Mouse (Mus musculus): ENCODE measurements around the gene Kat6b.

Kat6b gene

DNA sequence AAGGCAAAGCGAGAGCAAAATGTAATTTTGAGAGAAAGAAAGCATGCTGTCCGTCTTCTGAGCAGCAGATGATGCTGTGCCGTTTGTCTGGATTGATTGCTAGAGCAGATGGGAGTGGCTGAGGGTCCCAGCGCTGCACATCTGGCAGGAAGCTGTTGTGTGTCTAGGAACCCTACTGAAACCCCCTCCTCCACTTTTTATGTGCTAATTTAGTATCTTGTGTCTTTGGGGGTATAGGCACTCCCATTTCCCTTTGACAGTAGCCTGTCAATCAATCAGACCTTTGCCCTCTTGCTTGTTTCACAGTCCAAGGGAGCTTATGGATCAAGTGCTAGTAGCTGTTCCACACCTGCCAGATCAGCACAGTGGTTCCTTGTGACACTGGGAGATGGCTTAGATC lies 191.9 kb downstream of the Kat6b start:
- DNase-seq = no peak

DNA sequence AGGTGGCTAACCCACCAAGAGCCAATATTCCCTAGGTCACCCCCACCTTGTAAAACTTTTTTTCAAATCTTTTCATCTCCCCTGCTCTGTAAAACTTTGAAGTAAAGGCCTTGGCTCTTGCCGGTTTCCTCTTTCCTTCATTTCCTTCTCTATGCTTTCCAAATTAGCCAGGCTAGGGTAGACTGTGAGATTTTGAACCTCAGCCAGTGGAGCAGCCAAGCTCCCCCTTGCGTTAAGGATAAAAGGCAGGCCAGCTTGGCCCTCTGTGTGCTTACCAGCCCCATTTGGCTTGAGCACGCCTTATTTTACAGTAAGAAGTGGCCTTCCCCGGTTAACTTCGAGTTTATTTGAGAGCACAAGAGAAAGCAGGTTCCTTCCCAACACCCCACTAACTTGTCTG lies 193.2 kb downstream of the Kat6b start:
- no peak for DNase-seq

DNA sequence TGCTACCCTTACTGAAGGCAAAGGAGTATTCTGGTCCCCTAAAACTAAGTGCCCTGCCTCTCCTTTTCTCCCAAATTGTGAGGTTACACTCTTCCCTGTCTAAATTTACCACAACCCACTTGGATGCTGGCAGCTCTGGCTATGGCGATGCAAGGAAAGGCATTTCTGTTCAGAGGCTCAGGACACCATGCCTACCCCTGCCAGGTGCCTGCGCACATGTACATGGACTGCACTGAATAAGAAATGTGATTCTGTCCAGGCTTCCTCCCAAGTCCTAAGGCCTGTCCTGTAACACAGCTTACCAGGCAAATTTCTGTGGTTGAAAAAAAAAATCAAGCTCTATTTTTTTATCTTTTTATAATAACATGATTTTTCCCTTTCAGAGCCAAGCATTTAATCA lies 195.0 kb downstream of the Kat6b start:
- DNase-seq = no peak

DNA sequence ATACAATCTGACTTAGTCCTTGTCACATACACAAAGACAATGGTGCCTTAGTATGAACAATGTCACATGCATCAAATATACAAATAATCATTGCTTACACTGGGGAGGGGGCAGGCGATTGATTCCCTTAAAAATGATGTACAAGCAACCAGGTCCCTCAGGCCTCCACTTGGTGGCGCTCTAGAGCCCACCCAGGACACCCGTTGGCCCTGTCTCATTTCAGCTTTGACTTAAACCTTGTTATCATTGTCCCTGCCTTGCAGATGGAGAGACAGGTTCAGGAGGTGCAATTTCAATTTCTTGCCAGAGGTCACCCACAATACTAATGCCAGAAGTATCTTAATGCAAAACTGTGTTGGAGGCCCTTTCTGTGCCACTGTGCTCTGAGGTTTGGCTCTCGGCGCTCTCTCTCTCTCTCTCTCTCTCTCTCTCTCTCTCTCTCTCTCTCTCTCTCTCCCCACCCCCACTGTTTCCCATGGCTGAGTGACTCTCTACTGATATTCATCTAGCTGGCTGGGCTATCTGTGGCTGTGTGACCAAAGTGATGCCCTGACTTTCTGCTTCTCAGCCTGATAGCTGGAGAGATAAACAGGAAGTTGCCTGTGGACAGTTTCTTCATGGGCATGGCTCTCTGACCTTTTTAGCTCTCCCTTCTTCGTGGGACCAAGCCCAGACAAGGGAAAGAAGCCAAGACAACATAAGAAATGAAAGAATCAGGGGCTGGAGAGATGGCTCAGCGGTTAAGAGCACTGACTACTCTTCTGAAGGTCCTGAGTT lies 197.5 kb downstream of the Kat6b start:
- peak; percentile 71 for DNase-seq

DNA sequence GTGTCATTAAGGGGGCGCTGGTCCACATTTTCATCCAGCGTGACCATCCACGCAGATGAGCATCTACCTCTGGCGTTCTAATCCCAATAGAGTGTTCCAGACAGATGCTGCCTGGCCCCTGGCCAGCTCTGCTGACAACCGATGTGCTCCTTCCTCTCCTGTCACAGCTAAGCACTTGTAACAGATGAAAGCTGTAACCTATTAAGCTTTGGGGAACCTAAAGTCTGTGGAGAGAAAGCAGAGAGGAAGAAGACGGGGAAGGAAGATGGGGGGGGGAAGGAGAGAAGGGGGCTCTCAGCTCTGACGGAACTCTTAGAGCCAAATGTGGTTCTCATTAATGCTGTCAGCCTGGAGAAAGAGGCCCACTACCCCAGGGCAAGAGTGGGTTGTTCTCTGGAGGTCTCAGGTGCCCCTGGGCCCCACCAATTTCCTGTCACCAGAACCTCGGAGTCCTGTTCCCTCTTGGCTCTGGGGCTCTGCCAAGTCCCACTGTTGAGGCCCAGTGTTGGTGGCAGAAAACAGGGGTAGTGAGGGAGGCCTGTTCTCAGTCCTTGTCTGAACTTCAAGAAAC lies 198.5 kb downstream of the Kat6b start:
- DNase-seq = peak; percentile 51

DNA sequence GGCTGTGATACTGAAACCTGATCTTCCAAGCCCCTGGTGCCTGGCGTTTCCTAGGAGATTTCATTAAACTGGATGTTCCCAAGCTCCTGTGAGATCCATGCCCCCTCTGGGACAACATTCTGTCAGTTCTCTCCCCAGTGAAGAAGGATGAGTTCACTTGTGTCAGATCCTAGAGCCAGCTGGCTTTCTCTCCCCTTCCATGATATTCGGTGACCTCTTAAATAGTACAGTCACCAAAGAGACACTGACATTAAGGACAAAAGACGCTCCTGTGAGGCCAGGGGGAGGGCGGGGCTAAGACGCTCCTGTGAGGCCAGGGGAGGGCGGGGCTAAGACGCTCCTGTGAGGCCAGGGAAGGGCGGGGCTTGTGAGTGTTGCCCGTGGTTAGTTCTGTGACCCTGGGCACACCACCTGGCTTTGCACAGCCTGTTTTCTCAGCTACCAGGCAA lies 201.5 kb downstream of the Kat6b start:
- peak; percentile 76 for DNase-seq

DNA sequence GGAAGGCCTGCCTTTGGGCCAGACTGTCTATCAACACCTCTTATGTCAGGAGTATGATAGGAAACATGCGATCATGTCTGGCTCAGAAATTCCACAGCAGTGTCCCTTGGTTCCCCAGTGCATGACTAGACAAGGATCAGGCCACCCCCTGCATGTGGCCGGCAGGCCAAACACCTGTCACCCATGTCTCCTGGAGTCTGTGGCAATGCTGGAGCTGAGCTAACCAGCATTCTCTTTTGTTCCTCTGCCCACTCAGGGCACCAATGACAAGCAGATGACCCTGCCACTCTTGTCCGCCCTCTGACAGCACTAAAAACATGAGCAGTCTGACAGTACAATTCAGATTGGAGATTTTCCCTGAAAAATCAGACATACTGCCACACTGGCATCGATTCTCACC lies 202.6 kb downstream of the Kat6b start:
- no peak for DNase-seq

DNA sequence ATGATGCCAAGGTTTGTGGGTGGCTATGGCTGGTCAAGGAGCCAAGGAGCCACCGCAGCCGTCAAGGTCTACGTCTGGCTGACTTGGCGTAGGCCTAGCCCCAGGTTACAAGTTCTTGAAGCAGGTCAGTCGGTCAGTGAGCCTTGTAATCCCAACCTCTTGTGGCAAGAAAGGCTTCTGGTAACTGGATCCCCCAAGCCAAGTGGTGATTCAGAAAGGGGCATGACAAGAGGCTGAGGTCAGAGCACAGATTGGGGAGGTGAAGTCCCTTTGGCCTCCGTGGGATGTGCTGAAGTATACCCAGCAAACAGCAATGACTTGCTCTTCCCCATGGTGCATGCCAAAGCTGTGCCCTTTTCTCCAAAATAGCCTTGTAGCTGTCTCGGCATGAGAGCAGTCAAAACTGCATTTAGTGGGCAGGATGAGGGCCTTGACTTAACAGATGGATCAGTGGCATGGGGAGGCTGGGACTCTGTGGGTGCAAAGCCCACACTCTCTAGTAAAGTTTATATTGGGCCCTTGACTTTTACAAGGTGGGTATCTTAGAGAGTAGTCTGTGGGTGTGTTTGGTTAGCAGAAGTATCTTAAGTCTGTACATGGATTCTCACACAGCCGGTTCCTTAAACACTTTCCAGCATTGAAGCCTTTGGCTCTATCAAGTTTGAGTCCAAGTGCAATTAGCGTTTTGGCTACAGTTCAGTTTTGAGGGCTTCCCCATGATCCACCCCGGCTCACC lies 204.3 kb downstream of the Kat6b start:
- DNase-seq = no peak

DNA sequence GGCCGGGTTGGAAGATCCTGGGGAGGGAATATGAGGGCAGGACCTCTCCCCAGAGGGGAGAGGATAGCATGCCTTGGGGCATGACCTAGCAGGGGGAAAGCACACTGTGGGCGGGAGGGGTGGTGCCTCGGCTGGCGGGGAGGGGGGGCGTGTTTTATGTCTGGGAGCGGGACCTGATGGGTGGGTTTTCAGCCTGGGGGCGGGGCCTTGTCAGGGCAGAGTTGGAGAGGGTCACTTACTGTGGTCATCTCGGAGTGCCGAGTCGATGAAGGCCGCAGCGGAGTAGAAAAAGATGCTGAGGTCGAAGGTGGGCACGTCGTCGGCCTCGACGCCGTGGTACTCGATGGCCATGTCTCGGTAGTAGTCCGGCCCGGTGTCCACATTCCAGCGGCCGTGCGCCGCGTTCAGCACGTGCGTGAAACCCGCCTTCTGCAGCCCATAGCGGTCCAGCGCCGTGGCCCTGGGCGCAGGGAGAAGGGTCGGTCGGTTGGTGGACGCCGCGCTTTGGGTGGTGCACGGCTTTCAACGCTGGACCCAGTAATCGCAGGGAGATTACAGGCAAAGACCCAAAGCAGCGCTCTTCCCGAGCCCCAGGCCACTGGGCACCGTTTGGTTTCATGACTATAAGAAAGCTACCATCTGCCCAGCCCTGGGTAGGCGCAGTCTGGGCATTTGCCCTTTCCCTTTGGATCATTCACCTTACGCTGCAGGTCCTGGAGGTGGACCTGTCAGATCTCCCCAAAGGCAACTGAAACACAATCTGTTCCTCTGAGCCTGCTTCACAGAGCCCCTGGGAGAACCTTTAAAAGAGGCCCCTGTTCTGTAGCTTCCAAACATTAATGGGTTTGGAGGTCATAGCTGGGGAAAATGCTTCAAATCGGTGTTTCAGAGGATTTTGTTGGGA lies 205.4 kb downstream of the Kat6b start:
- peak; percentile 68 for DNase-seq

DNA sequence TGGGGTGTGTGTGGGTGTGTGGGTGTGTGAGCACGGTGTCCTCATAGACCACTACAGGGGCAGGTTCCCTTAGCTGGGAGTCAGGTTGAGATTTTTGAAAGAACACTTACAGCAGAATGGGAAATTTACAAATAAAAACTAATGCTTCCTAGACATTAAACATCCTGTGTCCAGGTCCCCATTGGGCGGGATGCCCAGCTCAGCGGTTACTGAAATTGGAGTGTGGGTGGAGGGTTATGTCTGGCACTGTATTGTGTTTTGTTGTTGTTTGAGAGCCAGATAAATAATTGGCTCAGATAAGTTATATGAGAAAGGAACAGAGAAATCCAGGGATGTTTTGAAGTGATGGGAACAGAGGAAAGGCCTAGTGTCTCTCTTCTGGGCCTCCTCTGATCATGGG lies 209.8 kb downstream of the Kat6b start:
- no peak for DNase-seq

DNA sequence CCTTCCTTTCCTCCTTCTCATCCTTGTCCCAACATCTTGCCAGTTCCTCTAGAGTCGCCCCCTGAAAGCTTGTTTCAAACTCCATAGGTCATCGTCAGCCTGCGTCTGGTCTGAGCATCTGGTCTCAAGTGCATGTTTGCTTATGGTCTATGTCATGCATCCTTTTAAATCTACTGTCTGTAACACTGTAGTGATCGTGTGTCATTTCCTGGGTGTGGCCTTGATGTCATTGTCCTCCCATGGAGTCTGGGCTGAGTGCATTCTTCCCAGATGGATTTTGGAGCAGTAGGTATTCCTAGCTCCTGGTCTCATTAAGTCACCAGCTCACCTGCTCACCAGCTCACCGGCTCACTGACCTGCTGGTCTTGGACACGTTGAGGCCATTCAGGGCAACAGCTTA lies 213.8 kb downstream of the Kat6b start:
- DNase-seq = no peak

DNA sequence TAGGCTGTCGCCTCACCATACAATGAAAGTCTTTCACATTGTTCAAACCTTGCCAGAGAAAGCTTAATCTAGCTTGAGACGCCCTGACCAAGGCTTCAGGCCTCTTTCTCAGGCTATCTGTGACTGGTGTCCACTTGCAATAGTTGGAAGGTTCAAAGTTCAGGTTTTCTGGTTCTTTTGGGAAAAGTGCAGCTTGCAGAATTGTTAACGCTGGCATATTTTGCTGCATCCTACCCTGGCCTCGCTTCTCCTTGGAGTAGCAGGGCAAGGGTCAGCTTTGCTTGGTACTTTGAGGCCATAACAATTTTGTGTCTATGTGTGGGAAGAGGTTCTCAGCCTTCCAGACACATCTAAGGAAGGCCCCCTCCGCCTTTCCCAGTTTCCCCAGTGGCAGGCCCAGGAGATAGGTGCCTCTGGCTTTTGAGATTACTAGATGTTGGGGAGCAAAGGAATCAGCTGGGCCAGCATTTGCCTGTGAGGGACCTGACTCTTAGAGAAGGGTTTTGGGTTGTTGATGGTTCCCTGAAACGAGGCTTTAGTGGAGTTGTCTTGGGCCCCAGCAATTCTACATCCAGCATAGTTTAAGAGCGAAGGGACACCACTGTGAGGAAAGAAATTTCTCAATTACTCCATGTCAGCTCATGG lies 215.1 kb downstream of the Kat6b start:
- no peak for DNase-seq

DNA sequence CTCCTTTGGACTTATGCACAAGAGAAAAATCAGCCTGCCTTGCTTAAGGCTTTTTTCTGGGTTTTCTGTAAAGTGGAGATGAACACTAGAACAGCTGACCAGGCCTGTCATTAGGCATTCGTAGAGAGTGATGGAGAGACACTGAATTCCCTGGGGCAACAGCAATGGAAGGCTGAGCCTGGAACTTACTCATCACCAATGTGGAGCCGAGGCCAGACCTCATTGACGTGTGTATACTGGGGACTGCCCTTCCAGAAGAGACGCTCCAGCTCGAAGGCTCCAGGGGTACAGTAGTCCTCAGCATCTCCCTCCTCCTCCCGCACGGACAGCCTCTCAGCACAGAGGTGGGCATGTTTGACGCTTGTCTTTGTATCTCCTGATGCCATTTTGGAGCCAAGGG lies 221.5 kb downstream of the Kat6b start:
- DNase-seq = no peak

DNA sequence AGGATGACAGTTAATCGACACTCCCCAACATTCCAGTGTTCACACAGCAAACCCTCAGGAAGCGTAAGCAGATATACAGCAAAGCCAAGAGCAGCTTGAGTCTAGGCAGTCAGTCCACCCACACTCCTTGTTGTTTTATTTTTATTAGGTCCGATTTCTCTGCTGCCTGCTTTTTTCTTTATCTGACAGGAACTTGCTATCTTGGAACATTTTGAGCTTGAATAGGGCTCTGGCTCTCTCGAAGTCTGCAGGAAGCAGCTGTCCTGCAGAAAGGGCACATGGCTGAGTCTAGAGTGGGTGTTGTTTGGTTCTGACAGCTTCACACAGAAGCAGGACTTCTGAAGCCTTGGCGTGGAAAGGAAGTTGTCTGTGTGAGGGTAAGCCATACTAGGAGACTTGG lies 222.0 kb downstream of the Kat6b start:
- no peak for DNase-seq

DNA sequence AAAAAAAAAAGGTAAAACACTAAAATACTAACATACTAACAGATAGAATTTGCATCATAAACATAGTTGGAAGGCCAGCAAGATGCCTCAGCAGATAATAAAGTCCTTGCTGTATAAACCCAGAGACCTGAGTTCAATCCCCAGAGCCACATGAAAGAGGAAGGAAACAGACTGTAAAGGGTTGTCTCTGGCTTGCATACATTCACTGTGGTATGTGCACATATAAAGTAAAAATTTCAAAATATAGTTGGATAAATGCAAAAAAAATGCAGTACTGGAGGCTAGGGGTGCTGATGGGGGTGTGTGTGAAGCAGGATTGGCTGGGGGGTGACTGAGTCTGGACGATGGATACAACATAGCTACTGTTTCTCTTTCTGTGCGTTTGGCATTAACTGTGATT lies 224.2 kb downstream of the Kat6b start:
- DNase-seq = no peak

DNA sequence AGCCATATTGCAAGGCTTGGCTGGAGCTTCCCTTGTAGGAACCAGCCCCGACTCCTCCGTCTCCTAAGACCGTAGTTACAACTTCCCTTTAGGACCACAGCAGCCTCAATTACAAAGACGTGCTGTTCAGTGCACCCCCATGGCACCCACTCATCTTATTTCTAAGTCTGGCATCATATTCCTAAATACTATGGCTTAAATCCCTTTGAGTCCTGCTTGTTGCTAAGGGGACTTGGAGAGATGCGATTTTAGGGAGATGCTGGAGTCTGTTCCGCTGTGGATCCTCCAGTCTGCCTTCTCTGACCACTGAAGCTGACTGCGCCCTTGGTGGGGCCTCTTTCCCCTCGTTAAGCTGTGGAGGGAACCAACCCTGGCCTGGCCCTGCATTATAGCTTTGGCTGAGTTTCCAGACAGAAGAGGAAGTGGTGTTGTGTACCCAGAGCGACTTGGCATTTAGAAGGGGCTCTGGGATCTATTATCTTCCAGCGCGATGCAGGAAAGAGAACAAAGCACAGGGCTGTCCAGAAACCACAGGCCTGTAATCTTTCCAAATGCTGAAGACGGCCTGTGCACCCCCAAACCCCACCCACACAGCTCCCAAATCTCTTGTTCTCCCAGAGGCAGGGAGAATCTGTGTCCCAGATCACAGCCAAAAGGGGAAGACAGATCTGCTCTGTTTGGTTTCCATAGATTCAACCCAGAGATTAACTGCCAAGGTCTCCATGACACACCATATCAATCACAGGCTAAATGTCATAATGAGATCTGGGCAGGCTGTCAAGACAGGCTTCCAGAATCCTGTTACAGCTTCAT lies 225.7 kb downstream of the Kat6b start:
- DNase-seq = no peak

DNA sequence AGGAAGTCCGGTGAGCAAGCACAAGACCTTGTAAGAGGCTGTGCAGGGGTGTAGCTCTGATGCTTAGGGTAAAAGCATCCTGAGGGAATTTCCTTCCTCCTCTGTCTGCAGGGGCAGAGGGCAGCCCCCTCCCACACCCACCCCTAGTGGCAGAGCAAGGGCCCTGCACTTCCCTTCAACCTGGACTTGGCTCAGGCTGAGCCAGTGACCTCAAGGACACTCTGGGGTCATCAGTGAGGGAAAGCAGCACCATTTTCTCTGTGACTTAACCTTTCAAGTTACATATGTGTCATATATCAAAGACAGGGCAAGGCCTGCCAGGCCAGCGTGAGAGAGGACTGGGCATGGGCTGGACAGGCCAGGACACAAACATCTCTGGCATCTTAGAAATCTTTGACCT lies 228.3 kb downstream of the Kat6b start:
- no peak for DNase-seq

DNA sequence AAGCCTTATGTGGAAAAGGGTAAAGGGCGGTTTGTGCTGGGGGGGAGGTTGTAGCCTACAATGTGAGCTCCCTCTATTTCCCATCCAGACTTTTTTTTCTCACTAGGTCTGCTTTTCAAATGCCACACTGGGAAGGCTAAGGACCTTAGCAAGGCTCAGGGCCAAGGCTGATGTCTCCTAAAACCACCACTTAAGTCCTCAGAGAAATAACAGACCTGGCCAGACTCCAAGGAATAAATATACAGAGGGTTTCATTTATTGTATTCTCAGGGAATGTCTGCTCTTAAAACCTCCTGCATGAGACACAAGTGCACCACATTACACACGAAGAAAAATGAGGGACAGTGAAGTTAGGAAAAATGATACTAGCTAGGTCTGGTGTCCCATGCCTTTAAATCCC lies 230.0 kb downstream of the Kat6b start:
- no peak for DNase-seq

DNA sequence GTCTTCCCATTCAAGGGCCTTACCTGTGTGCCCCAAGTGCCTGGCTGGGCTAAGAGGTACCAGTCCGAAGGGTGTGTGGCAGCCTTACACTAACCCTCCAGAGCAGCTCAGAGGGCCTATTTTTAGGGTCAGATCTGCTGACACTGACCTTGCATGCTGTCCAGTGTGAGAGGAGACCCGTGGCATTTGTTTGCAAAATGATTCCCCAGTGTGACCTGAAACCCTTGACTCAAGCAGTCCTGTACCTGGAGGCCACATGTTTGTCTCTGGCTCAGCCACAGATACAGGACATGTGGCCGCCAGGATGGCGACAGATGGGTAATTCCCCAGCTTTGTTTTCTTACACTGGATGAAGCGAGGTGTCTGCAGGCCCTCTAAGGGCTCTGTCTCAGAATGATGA lies 233.3 kb downstream of the Kat6b start, which contains the start of gene Dupd1:
Gene Dupd1, minus strand, starts transcription at position 91 of the 400 bp plus-strand sequence.
- no peak for DNase-seq

DNA sequence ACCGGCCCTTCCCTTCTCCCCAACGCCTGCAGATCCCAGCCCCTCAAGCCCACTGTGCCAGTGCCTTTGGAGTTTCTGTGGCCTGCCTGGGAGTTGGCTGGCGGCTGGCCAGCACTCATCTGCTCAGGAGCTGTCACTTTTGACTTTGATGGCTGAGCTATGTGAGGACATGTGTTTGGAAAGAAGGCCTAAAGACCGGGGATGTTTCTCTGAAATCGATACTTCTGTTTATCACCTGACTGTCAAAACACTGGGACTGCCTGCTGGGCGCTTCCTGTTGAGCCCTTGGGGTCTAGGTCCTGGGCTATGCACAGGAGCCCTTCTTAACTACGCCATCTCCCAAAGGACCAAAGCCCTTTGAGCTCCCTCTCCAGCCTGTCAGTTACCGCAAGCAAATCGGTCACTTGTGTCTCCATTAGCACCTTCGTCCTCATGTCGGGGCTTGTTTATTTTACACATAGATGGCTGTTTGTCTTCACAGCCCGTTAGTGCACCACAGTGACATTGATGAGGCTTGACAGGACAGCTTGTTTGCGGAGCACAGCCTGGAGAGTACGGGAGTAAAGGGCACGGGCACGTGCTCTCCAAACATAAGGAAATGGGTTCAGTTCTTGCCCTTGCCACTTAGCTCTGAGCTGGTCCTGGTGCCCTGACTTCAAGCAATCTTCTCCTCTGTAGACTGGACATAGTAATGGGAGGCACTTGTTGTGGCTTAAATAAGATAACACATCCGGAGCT lies 238.6 kb downstream of the Kat6b start:
- DNase-seq = peak; percentile 88

Measured in retina, postnatal 1 day (tissue).